Mouse (Mus musculus): ENCODE data around the gene Epha4.

GRCm38 (mm10) chr1:77471447-77471846 lies 43.4 kb downstream of the Epha4 start:
- TF ChIP-seq CTCF (IDR thresholded peaks at IDR 0.05; ENCODE audit: low read depth, low read length), result no peak
- no peak for TF ChIP-seq GATA1 (IDR thresholded peaks at IDR 0.05; ENCODE audit: borderline replicate concordance, low read length)
- no peak for TF ChIP-seq TAL1 (conservative IDR thresholded peaks at IDR 0.05; ENCODE audit: low read depth, low read length)
- no peak for TF ChIP-seq POLR2AphosphoS5 (IDR thresholded peaks at IDR 0.05; ENCODE audit: insufficient replicate concordance, low read depth, low read length)
- TF ChIP-seq GATA2 (IDR thresholded peaks at IDR 0.05; ENCODE audit: borderline replicate concordance, low read depth, low read length), result no peak
